Mouse (Mus musculus) spleen, postnatal 36 days (tissue): ENCODE data around the gene Wdfy4.

Source experiments
- DNase-seq, 2 experiments: peaks; one replicate each; pipeline ENCODE4 v3.0.0; 2022; ENCODE audit warnings: low spot score in 2 of 2, mixed read lengths in 1 of 2

Gene Wdfy4

GRCm38 (mm10) chr14:33078596-33078995, 106.7 kb downstream of the Wdfy4 start:
- no peak for DNase-seq

GRCm38 (mm10) chr14:33078110-33078509, 107.2 kb downstream of the Wdfy4 start:
- no peak for DNase-seq

- no peak for DNase-seq
Observed at GRCm38 (mm10) chr14:33073355-33073754, 112.0 kb downstream of the Wdfy4 start.

GRCm38 (mm10) chr14:33072351-33072750, 113.0 kb downstream of the Wdfy4 start:
- no peak for DNase-seq

GRCm38 (mm10) chr14:33067676-33068075, 117.6 kb downstream of the Wdfy4 start:
- DNase-seq = no peak

GRCm38 (mm10) chr14:33062996-33063395, 122.3 kb downstream of the Wdfy4 start:
- DNase-seq = no peak

GRCm38 (mm10) chr14:33058881-33059660, 126.2 kb downstream of the Wdfy4 start:
- no peak for DNase-seq

GRCm38 (mm10) chr14:33053441-33053840, 131.9 kb downstream of the Wdfy4 start:
- no peak for DNase-seq

GRCm38 (mm10) chr14:33045217-33045616, 140.1 kb downstream of the Wdfy4 start:
- no peak for DNase-seq

- no peak for DNase-seq
Observed at GRCm38 (mm10) chr14:33036811-33037210, 148.5 kb downstream of the Wdfy4 start.

- no peak for DNase-seq
Observed at GRCm38 (mm10) chr14:33035386-33035785, 149.9 kb downstream of the Wdfy4 start.

- DNase-seq = no peak
Observed at GRCm38 (mm10) chr14:33033424-33033823, 151.9 kb downstream of the Wdfy4 start.

GRCm38 (mm10) chr14:33030849-33031248, 154.5 kb downstream of the Wdfy4 start:
- DNase-seq = no peak

GRCm38 (mm10) chr14:33019606-33020005, 165.7 kb downstream of the Wdfy4 start:
- DNase-seq = no peak

- DNase-seq = no peak
Observed at GRCm38 (mm10) chr14:33019050-33019449, 166.3 kb downstream of the Wdfy4 start.

- no peak for DNase-seq
Observed at GRCm38 (mm10) chr14:33007638-33008037, 177.7 kb downstream of the Wdfy4 start.

- no peak for DNase-seq
Observed at GRCm38 (mm10) chr14:33005114-33005513, 180.2 kb downstream of the Wdfy4 start.

GRCm38 (mm10) chr14:33000112-33000979, 185.0 kb downstream of the Wdfy4 start:
- no peak for DNase-seq

GRCm38 (mm10) chr14:32999511-32999910, 185.8 kb downstream of the Wdfy4 start:
- no peak for DNase-seq

GRCm38 (mm10) chr14:32994954-32995636, 190.2 kb downstream of the Wdfy4 start:
- no peak for DNase-seq

- no peak for DNase-seq
Observed at GRCm38 (mm10) chr14:32991082-32991481, 194.2 kb downstream of the Wdfy4 start, which contains the start of gene Lrrc18. Lrrc18 (plus strand) TSS chr14:32991382.

- no peak for DNase-seq
Observed at GRCm38 (mm10) chr14:32986659-32987058, 198.6 kb downstream of the Wdfy4 start.
